Mouse (Mus musculus): ENCODE data around the gene Oxnad1. TPM values are rescaled to one million over a fixed set of nuclear protein-coding genes. Genes with fewer than 3 reads are reported as not detected.
"Not testable (repeated sequence)": the region's sequence is repeated elsewhere in the genome, so short reads cannot be mapped to it uniquely, and the experiment has no call there.

Oxnad1 gene
- total RNA-seq, 1 experiment from 2014 or later: 18.5 TPM

GRCm38 (mm10) chr14:32131836-32132235 lies 46.7 kb downstream of the Oxnad1 start:
- ATAC-seq (ENCODE audit: extremely low read depth, insufficient number of reproducible peaks, low FRiP score, poor library complexity, severe bottlenecking): no peak

- ATAC-seq (ENCODE audit: extremely low read depth, insufficient number of reproducible peaks, low FRiP score, poor library complexity, severe bottlenecking): no peak
Observed at GRCm38 (mm10) chr14:32134293-32134692, 49.1 kb downstream of the Oxnad1 start.

GRCm38 (mm10) chr14:32136467-32136866 lies 51.3 kb downstream of the Oxnad1 start:
- not testable (repeated sequence) for ATAC-seq (ENCODE audit: extremely low read depth, insufficient number of reproducible peaks, low FRiP score, poor library complexity, severe bottlenecking)

- ATAC-seq (ENCODE audit: extremely low read depth, insufficient number of reproducible peaks, low FRiP score, poor library complexity, severe bottlenecking): no peak
Observed at GRCm38 (mm10) chr14:32140359-32140965, 55.3 kb downstream of the Oxnad1 start.

- ATAC-seq (ENCODE audit: extremely low read depth, insufficient number of reproducible peaks, low FRiP score, poor library complexity, severe bottlenecking): no peak
Observed at GRCm38 (mm10) chr14:32141723-32142122, 56.5 kb downstream of the Oxnad1 start, which contains the start of gene Msmb. Msmb (plus strand) TSS chr14:32142023.

GRCm38 (mm10) chr14:32144734-32145133 lies 59.6 kb downstream of the Oxnad1 start:
- no peak for ATAC-seq (ENCODE audit: extremely low read depth, insufficient number of reproducible peaks, low FRiP score, poor library complexity, severe bottlenecking)

GRCm38 (mm10) chr14:32145401-32145800 lies 60.2 kb downstream of the Oxnad1 start:
- ATAC-seq (ENCODE audit: extremely low read depth, insufficient number of reproducible peaks, low FRiP score, poor library complexity, severe bottlenecking): no peak

GRCm38 (mm10) chr14:32145809-32146511 lies 60.8 kb downstream of the Oxnad1 start:
- no peak for ATAC-seq (ENCODE audit: extremely low read depth, insufficient number of reproducible peaks, low FRiP score, poor library complexity, severe bottlenecking)

- no peak for ATAC-seq (ENCODE audit: extremely low read depth, insufficient number of reproducible peaks, low FRiP score, poor library complexity, severe bottlenecking)
Observed at GRCm38 (mm10) chr14:32146578-32146977, 61.4 kb downstream of the Oxnad1 start.

GRCm38 (mm10) chr14:32150872-32151271 lies 65.7 kb downstream of the Oxnad1 start:
- no peak for ATAC-seq (ENCODE audit: extremely low read depth, insufficient number of reproducible peaks, low FRiP score, poor library complexity, severe bottlenecking)

GRCm38 (mm10) chr14:32152243-32152965 lies 67.2 kb downstream of the Oxnad1 start:
- ATAC-seq (ENCODE audit: extremely low read depth, insufficient number of reproducible peaks, low FRiP score, poor library complexity, severe bottlenecking): no peak

Other genes starting within 250 kb of the Oxnad1 start
- gene Galnt15, start 56.4 kb upstream of the Oxnad1 start, total RNA-seq (2017): not detected in 2 replicates
- 51.0 and 54.5 TPM in 2 replicates for gene Dph3, start 355 bp downstream of the Oxnad1 start, total RNA-seq (2017)
- not detected in 2 replicates for gene Msmb, start 56.6 kb downstream of the Oxnad1 start, total RNA-seq (2017)
- gene Ncoa4, start 74.5 kb downstream of the Oxnad1 start, total RNA-seq (2017): 89.3 and 89.6 TPM in 2 replicates
- 43.3 and 46.4 TPM in 2 replicates for gene Timm23, start 116.5 kb downstream of the Oxnad1 start, total RNA-seq (2017)
- gene Parg, start 116.6 kb downstream of the Oxnad1 start, total RNA-seq (2017): 108 and 120 TPM in 2 replicates
- not detected in 2 replicates for gene Ogdhl, start 236.6 kb downstream of the Oxnad1 start, total RNA-seq (2017)